Mouse (Mus musculus): ENCODE results near the gene Cadm1. TPM values are rescaled to one million over a fixed set of nuclear protein-coding genes. Genes with fewer than 3 reads are reported as not detected.

Gene Cadm1
- polyA plus RNA-seq, 1 experiment from 2014 or later, result 68.4 TPM

DNA sequence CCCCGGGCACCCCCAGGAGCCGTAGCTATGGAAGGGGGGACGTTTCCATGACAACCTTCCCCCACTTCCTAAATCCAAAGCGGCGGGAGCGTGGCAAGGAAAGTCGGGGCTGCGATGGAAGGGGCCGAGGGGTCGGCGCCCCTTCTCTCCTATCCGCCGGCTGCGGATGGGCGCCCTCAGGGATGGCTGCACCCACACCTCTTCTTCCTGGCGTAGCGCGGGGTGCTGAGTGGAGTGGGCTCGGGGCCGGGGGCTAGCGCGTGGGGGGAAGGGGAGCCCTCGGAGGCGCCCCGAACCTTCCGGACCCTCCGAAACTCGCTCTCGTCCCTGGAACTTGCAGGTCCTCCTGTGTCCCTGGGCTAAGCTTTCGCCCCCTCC is 560 bp downstream of the Cadm1 start:
- H3K27ac ChIP-seq, result peak overlapping the region; percentile 92

DNA sequence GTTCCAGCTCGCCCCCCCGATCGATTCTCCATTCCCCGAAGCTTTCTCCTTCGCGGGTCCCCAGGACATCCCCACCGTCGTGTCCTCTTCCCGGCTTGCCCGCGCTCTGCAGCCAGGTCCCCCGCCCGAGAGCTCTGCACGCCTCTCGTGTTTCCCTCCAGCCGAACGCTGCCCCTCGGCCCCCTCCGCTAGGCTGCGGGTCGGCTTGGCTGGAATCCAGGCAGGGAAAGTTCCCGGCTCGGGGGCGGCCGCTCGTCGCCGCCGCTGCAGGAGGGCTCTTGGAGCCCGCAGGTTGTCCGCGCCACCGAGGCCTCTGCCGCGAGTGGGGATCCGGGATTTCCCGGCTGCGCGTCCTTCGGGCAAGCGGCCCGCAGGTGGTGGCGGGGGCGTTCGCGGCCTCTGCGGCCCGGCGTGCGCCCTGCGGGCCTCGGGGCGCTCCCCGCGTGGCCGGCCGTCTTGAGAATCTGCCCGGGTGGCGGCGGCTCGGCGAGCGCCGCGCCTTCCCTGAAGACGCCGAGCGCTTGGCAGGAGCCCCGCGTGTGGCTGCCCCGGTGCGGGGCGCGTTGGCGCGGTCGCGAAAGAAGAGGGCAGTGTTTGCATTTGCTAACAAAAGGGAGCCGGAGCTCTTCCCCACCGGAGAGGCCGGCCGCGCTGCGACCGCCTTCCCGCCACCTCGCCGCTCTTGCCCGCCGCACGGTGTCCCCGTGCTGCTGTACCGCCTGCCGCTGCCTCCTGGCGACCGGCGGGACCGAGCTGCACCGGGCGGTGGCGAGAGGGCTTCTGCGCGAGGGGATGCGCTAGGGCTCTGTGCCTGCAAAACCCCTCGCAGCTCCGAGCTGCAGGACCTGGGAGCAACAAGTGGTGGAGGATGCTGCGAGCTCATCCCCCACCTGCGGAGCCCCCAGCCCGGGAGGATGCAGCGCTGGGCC is 1.2 kb downstream of the Cadm1 start:
- peak overlapping the region; percentile 83 for H3K4me3 ChIP-seq
- under 1% methylated on average over 108 of the region's 110 CpGs for WGBS

More for the DNA sequence above, 560 bp downstream of the Cadm1 start:
- under 1% methylated on average over 23 of the region's 30 CpGs for WGBS
- Histone ChIP-seq H3K27me3 (ENCODE audit: insufficient read depth, poor library complexity, severe bottlenecking) (0 out of 2 replicates have a peak, but pooled peaks cover 5% of the 10 kb centered on the region), H3K36me3 (no peaks in the 10 kb centered on the region), H3K4me3 (peak overlapping the region; percentile 83), H3K9me3 (no peaks in the 10 kb centered on the region), H3K4me1 (peaks cover 31% of the 10 kb centered on the region)
- DNase-seq (ENCODE audit: low spot score), result no peak

DNA sequence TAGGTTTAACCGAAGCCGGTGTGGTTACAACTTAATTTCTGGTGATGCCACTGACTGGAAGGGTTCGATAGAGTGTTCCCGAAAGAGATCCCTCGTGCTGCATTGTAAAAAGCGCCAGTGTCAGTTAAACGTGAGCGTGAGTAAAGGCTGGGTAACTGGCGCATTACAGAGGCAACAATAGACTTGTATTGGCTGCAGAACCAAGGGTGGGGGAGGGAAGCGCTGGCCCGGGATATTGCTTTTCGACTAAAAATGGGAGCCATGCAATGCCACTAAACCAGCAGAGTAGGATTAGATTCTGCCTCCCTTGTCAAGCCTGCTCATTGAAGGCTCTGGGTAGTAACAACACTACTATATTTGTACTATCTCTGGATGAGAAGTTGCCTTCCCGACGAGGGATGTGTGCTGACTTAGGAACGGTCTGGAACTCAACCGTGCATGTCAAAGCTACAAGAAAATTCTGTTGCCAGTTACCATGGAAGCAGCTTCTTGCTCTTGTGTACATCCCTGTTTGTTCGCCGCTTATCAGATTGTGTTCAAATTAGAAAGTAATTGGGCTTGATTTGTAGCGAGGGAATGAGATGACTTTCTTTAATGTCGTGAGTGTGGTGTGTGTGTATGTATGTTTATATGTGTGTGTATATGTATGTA is 2.4 kb downstream of the Cadm1 start:
- WGBS, result 5% methylated on average over 20 of the region's 20 CpGs
- Histone ChIP-seq H3K27ac (no peak overlapping the region; the same call in 1 of the 2 replicates), H3K4me1 (peaks cover 31% of the 10 kb centered on the region), H3K27me3 (ENCODE audit: insufficient read depth, poor library complexity, severe bottlenecking) (0 out of 2 replicates have a peak, but pooled peaks cover 4% of the 10 kb centered on the region), H3K9me3 (no peaks in the 10 kb centered on the region), H3K4me3 (peak overlapping the region; percentile 83), H3K36me3 (no peaks in the 10 kb centered on the region)
- DNase-seq (ENCODE audit: low spot score), result no peak

More for the DNA sequence above, 1.2 kb downstream of the Cadm1 start:
- peak; percentile 81 for DNase-seq (ENCODE audit: low spot score)
- Histone ChIP-seq H3K27me3 (ENCODE audit: insufficient read depth, poor library complexity, severe bottlenecking) (0 out of 2 replicates have a peak, but pooled peaks cover 5% of the 10 kb centered on the region), H3K36me3 (no peaks in the 10 kb centered on the region), H3K27ac (peak overlapping the region; percentile 92), H3K4me1 (peaks cover 31% of the 10 kb centered on the region), H3K9me3 (no peaks in the 10 kb centered on the region)

DNA sequence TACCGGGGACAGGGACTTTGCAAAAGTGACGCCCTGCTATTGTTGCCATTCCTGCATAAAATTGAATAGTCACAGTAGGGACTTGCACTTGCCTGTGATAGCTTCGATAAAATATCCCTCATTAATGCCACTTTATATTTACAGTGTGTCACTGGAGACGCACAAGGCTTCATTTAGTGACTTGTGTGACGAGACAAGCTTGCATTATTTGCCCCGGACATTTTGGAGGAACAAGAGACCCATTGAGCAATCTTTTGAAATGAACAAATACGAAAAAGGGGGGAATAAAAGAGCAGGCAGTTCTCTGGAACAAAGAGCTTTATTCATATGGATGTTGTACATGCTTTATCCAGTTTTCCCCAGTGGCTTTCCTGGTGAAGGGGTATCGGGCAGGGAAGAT is 3.5 kb downstream of the Cadm1 start:
- H3K4me3 ChIP-seq, result no peak overlapping the region
- peaks cover 31% of the 10 kb centered on the region for H3K4me1 ChIP-seq
- peaks cover 7% of the 10 kb centered on the region; the same call in 1 of the 2 replicates for H3K27me3 ChIP-seq (ENCODE audit: insufficient read depth, poor library complexity, severe bottlenecking)

DNA sequence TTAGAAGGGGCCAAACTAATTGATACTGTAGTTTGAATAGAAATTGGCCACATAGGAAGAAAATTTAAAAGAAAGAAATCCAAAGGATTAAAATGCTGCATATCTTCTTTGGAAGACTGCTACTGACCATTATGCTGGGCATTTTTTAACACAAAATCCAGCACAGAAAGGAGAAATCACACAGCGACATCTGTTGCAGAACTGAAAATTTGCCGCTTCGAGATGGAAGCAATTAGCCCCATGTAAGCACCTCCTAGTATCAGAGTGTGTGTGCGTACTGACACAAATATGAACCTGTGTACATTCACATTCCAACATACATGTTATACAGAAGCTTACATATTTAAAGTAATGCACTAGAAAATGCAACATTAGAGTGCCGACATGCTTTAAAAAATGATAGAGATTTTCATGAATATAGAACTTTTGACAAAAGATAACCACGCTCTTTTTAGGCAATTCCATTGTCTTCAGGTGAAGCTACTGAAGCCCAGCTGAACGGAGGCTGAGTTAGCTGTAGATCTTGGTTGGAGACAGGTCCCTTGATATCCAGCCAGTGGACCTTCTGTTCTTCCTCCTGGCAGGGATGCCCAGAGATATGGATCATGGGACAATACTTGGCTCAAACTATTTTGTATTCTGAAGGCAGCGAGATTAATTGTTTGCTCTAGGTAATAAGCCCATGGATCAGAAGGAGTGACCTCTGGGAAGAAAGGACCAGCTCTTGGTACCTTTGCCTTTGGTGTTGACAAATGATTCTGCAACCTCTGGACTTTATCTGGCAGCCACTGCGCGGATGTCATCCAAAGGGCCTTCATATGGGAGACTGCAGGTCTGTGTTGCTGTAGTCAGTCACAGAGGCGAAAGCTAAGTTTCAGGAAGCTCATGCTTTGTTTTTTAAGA is 4.9 kb downstream of the Cadm1 start:
- Histone ChIP-seq H3K27me3 (ENCODE audit: insufficient read depth, poor library complexity, severe bottlenecking) (peaks cover 11% of the 10 kb centered on the region; the same call in 1 of the 2 replicates), H3K4me1 (peaks cover 31% of the 10 kb centered on the region), H3K4me3 (no peak overlapping the region), H3K27ac (no peak overlapping the region), H3K9me3 (no peaks in the 10 kb centered on the region), H3K36me3 (no peaks in the 10 kb centered on the region)
- WGBS, result 77% methylated on average over 11 of the region's 11 CpGs
- no peak for DNase-seq (ENCODE audit: low spot score)

More for the DNA sequence above, 3.5 kb downstream of the Cadm1 start:
- no peak for DNase-seq (ENCODE audit: low spot score)
- no peak overlapping the region for H3K27ac ChIP-seq
- no peaks in the 10 kb centered on the region for H3K36me3 ChIP-seq
- 43% methylated on average over 8 of the region's 8 CpGs for WGBS
- H3K9me3 ChIP-seq, result no peaks in the 10 kb centered on the region

DNA sequence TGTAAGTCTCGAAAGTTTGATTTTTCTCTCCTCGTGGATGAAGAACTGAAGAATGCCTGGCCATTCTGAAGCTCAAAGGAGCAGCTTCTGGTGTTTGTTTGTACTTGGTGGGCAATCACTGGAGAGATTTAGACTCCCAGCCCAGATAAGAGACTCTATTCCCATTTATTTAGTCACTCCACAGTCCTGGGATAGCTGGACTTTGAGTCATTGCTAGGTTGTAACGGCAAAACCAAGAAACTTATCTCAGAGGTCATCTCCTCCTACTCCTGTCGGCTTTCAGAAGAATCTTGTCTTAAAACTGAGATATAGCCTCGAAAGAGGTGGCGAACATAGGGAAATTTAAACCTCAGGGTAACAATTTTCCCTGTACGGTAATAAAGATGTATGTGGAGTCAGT is 15.3 kb downstream of the Cadm1 start:
- Histone ChIP-seq H3K4me1 (peaks cover 24% of the 10 kb centered on the region), H3K4me3 (no peak overlapping the region), H3K27me3 (ENCODE audit: insufficient read depth, poor library complexity, severe bottlenecking) (peaks cover 9% of the 10 kb centered on the region), H3K9me3 (no peaks in the 10 kb centered on the region), H3K36me3 (0 out of 2 replicates have a peak, but pooled peaks cover 4% of the 10 kb centered on the region), H3K27ac (no peak overlapping the region)
- DNase-seq (ENCODE audit: low spot score), result no peak
- 40% methylated on average over 7 of the region's 7 CpGs for WGBS

DNA sequence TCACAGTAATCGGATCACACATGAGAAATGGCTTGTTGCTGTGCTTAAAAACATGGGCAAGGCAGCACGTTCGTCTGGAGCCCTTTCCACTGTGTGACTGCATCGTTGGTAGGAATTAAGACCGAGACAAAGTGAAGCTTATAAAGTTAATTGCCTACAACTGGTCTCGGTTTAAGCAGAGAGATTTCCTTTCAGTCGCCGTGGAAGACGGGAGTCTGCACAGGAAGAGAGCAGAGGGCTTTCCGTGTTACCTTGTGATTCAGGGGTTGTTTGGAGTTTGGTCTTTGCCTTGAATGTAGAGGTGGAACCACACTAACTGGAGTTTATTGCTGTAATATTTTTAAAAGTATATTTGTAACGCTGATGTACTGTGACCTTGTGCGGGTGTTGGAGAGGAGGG is 15.7 kb downstream of the Cadm1 start:
- DNase-seq (ENCODE audit: low spot score), result no peak
- Histone ChIP-seq H3K27ac (no peak overlapping the region), H3K27me3 (ENCODE audit: insufficient read depth, poor library complexity, severe bottlenecking) (peaks cover 9% of the 10 kb centered on the region), H3K4me3 (no peak overlapping the region), H3K4me1 (peaks cover 24% of the 10 kb centered on the region), H3K36me3 (0 out of 2 replicates have a peak, but pooled peaks cover 4% of the 10 kb centered on the region), H3K9me3 (no peaks in the 10 kb centered on the region)
- WGBS, result 59% methylated on average over 12 of the region's 12 CpGs

DNA sequence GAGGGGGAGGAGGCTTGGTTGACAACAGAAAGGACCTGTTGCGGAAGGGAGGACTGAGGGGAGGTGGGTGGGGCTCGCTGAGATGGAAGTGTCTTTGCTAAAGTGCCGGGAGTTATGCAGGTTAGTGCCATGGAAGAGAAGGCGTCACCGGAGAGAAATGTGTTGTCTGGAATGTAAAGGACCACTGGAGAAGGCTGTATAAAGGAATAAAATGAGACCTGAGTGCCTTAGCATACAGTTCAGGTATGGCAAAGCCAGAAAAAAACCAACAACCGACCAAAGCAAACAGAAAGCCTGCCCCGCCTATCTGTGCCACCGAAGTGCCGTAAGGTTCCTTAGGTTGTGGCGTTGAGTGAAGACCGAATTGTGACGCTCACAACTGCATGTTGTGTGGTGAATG is 18.4 kb downstream of the Cadm1 start:
- no peak overlapping the region for H3K27ac ChIP-seq
- 89% methylated on average over 12 of the region's 12 CpGs for WGBS
- no peak overlapping the region for H3K4me3 ChIP-seq
- H3K9me3 ChIP-seq, result no peaks in the 10 kb centered on the region
- H3K36me3 ChIP-seq, result 0 out of 2 replicates have a peak, but pooled peaks cover 4% of the 10 kb centered on the region
- no peak for DNase-seq (ENCODE audit: low spot score)
- H3K27me3 ChIP-seq (ENCODE audit: insufficient read depth, poor library complexity, severe bottlenecking), result peaks cover 6% of the 10 kb centered on the region
- peaks cover 23% of the 10 kb centered on the region for H3K4me1 ChIP-seq

DNA sequence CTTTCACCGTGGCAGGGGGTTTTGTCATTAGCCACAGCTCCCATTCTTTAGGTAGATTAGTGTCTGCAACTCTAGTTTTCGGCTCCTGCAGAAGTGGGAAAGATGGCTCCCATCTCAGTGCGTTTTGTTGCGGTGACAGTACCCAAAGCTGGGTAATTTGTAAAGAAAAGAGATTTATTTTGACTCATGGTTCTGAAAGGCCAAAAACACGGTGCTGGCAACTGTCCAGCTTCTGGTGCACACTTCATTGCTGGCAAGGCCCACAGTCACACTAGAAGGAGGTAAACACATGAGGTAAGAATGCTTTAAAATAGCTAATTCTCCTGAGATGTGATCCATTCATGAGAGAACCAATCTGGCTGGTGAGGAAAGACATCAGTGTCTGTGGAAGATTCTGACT is 18.9 kb downstream of the Cadm1 start:
- no peaks in the 10 kb centered on the region for H3K9me3 ChIP-seq
- peaks cover under 1% of the 10 kb centered on the region; the same call in 1 of the 2 replicates for H3K27me3 ChIP-seq (ENCODE audit: insufficient read depth, poor library complexity, severe bottlenecking)
- DNase-seq (ENCODE audit: low spot score), result peak; percentile 36
- no peak overlapping the region for H3K27ac ChIP-seq
- no peak overlapping the region for H3K4me3 ChIP-seq
- peaks cover 18% of the 10 kb centered on the region for H3K4me1 ChIP-seq
- WGBS, result 87% methylated on average over 5 of the region's 5 CpGs
- H3K36me3 ChIP-seq, result 0 out of 2 replicates have a peak, but pooled peaks cover 4% of the 10 kb centered on the region

DNA sequence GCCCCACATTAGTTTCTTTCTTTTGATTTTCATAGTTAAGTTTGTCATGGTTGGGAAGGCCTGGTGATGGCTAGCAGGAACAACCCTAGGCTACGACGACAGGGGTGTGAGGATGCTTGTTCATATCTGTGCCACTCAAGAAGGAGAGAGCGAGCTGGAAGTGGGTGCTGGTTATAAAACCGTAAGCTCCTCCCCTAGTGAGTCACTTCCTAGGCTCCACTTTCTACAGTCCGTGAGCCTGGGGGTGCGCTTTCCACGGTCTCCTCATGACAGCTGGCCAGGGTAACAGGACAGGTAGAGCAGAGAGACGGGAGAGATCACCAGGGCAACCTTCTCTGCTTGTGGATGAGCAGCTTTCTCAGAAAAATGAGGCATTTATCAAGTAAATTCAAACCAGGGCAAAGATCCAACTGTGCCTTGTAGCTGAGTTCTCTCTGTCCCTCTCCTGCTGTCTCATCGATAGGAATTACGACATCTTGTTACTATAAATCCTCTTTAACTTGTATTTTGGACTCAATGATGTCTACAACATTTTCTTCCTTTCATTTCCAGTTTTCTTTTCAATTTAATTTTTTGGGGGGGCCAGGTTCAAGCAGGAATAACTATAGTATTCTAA is 23.1 kb downstream of the Cadm1 start:
- peak; percentile 63 for DNase-seq (ENCODE audit: low spot score)
- WGBS, result 78% methylated on average over 10 of the region's 10 CpGs
- Histone ChIP-seq H3K4me3 (no peak overlapping the region), H3K4me1 (0 out of 2 replicates have a peak, but pooled peaks cover 2% of the 10 kb centered on the region), H3K27me3 (ENCODE audit: insufficient read depth, poor library complexity, severe bottlenecking) (no peaks in the 10 kb centered on the region), H3K36me3 (0 out of 2 replicates have a peak, but pooled peaks cover 4% of the 10 kb centered on the region), H3K9me3 (no peaks in the 10 kb centered on the region), H3K27ac (no peak overlapping the region)

DNA sequence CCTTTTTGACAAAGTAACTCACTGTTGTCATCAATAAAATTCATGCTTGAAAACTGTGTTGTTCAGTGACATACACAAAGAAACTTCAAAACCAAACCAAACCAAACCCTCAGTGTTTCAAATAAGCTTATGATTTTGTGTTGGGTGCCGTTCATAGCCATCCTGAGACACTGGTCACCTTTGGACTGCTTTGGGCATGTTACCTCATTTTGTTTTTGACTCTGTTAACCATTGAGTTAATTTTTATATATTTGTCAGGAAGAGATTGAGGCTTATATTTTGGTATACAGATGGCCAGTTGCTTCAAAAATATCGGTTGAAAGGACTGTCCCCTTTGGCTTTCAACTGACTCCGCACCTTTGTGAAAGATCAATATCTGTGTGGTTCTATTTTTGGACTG is 30.8 kb downstream of the Cadm1 start:
- DNase-seq (ENCODE audit: low spot score), result no peak
- H3K36me3 ChIP-seq, result no peaks in the 10 kb centered on the region
- WGBS, result 83% methylated on average over 3 of the region's 3 CpGs
- no peak overlapping the region for H3K4me3 ChIP-seq
- no peaks in the 10 kb centered on the region for H3K9me3 ChIP-seq
- no peak overlapping the region for H3K27ac ChIP-seq
- H3K27me3 ChIP-seq (ENCODE audit: insufficient read depth, poor library complexity, severe bottlenecking), result no peaks in the 10 kb centered on the region
- H3K4me1 ChIP-seq, result 0 out of 2 replicates have a peak, but pooled peaks cover 2% of the 10 kb centered on the region

DNA sequence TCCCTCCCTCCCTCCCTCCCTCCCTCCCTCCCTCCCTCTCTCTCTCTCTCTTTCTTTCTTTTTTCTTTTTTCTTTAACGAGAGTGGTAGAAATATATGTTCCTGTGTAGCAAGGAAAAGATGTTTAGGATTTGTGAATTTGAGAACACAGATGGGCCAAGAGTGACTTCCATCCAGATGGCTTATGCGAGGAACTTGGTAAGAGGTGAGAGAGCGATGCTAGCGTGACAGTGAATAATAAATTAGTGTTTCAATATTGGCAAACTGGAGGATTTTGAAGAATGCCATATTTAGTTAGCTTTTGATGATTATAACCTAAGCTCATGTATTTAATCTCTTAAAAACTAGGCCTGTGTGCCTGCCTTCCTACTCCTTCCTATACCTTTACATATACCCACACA is 31.6 kb downstream of the Cadm1 start:
- WGBS, result 99% methylated on average over 4 of the region's 4 CpGs
- Histone ChIP-seq H3K4me3 (no peak overlapping the region), H3K27ac (no peak overlapping the region)

More for the DNA sequence above, 31.6 kb downstream of the Cadm1 start:
- 0 out of 2 replicates have a peak, but pooled peaks cover 2% of the 10 kb centered on the region for H3K4me1 ChIP-seq
- no peak for DNase-seq (ENCODE audit: low spot score)
- no peaks in the 10 kb centered on the region for H3K27me3 ChIP-seq (ENCODE audit: insufficient read depth, poor library complexity, severe bottlenecking)
- H3K9me3 ChIP-seq, result no peaks in the 10 kb centered on the region
- H3K36me3 ChIP-seq, result no peaks in the 10 kb centered on the region

Measured in heart, embryonic 10.5 days (tissue).